11 mouse cellular contexts compared by ENCODE assay signal in the genomic region with DNA sequence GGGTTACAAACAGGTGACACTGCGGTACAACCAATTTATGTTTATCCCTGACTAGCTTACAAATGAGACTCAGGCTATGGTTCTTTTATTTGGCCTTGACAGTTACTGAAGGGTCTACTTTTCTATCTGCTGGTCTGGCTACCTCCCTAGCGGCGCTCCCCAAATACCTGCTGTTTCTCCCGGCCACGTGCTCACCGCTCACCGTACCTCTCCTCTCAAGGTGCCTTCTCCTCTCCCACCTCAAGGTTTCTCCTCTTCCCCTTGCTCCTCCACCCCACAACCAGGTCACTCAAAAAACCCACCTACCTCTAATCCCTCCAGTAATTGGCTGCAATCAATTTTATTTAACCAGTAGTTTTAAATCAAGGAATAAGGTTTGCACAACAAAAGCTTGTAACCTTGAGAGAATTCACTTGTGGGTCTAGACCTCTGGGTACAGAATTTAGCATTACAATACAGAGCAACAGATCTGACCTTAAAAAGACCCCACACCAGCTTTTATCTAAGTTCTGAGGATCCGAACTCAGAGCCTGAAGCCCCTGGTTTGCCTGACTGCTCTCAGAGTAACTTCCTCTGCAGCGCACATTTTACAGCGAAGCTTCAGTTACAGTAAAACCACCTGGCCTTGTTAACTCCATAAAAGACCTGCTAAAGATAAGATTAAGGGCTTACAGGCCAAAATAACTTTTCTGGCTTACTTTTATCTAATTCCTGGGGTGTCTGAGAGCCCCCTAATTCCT. TPM values are rescaled to one million over a fixed set of nuclear protein-coding genes. Genes with fewer than 3 reads are reported as not detected.
"Had no signal": no experiment of that assay in that cellular context is flagged by ENCODE, and none has a peak within 500 bp of the region (broad histone marks: within the 10 kb centered on the region; RNA-seq: fewer than 3 reads in every experiment).

No protein-coding gene starts in this region.

- ATAC-seq: midbrain, embryonic 13.5 days had no signal

- DNase-seq: kidney, postnatal 25 days; layer of hippocampus, adult 9-11 months; layer of hippocampus, postnatal 36 days; lung, adult 18-20 months; thymus, adult 2 months had no signal

- H3K4me3 ChIP-seq: limb, embryonic 15.5 days; liver, embryonic 13.5 days; midbrain, embryonic 13.5 days; stomach, embryonic 15.5 days had no signal

- H3K9ac ChIP-seq: limb, embryonic 15.5 days; liver, embryonic 13.5 days; midbrain, embryonic 13.5 days; stomach, embryonic 15.5 days had no signal

- H3K36me3 ChIP-seq: limb, embryonic 15.5 days; liver, embryonic 13.5 days; midbrain, embryonic 13.5 days; stomach, embryonic 15.5 days had no signal

- H3K9me3 ChIP-seq: limb, embryonic 15.5 days; liver, embryonic 13.5 days; midbrain, embryonic 13.5 days; stomach, embryonic 15.5 days had no signal

- H3K4me2 ChIP-seq: limb, embryonic 15.5 days; stomach, embryonic 15.5 days had no signal

- H3K27me3 ChIP-seq: limb, embryonic 15.5 days; liver, embryonic 13.5 days; midbrain, embryonic 13.5 days; stomach, embryonic 15.5 days had no signal

- H3K27ac ChIP-seq: limb, embryonic 15.5 days; liver, embryonic 13.5 days; midbrain, embryonic 13.5 days; stomach, embryonic 15.5 days had no signal

RNA-seq across cellular contexts. Expression of gene Milr1, which starts 26.7 kb away (rescaled TPM):
- total RNA-seq: layer of hippocampus, postnatal 36 days; left cerebral cortex, postnatal 25 days; midbrain, postnatal 0 days had no signal
